Mouse (Mus musculus) adrenal gland, postnatal 14 days (tissue): Measurements from ENCODE around the gene Abce1. TPM values are rescaled to one million over a fixed set of nuclear protein-coding genes. Genes with fewer than 3 reads are reported as not detected.

Experiments used
- DNase-seq: peaks from one replicate; pipeline ENCODE4 v3.0.0; 2021; ENCODE audit warnings: mixed read lengths
- total RNA-seq: library from RNA; stranded (reverse); gene quantifications from 2 replicates; pipeline ENCODE4 v1.2.3, GENCODE M21; 2021

Abce1 gene
- total RNA-seq, 1 experiment from 2014 or later: 83.7 TPM

DNA sequence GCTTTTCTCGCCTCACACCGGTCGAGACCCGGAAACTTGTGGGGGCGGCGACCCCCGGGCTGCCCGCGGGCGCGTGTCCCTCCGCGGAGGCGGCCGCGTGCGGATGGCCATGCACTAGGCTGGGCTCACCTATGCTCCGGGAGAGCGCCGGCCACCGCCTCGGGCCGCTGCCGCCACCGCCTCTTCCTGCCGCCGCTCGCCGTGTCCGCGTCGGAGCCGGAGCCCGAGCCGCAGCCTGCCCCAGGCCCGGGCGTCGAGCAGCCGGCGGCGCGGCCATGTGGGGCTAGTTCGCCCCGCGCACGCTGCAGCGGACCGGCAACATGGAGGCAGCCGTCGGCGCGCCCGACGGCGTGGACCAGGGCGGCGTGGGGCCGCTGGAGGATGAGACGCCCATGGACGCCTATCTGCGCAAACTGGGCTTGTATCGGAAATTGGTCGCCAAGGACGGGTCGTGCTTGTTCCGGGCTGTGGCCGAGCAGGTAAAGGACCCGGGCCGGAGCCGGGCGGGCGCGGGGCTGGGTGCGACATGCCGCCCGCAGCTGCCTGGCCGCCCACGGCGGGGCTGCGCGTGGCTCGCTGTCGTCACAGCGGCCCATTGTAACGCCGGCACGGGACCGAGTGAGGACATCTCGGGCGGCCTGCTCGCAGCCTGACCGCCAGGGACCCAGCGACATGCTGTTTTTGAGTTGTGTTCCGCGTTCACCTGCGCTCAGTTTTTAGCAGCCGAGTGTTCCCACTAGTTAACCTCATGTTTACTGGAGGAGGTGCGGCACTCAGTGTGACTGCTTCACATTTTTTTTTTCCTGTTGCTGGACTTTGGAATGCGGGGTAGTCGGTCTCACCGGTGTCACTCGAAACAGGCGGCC lies 71.7 kb downstream of the Abce1 start, which contains the start of gene Otud4:
TSS of gene Otud4 (plus strand) at position 33 of the 866 bp plus-strand sequence.
- DNase-seq: peak; percentile 74

DNA sequence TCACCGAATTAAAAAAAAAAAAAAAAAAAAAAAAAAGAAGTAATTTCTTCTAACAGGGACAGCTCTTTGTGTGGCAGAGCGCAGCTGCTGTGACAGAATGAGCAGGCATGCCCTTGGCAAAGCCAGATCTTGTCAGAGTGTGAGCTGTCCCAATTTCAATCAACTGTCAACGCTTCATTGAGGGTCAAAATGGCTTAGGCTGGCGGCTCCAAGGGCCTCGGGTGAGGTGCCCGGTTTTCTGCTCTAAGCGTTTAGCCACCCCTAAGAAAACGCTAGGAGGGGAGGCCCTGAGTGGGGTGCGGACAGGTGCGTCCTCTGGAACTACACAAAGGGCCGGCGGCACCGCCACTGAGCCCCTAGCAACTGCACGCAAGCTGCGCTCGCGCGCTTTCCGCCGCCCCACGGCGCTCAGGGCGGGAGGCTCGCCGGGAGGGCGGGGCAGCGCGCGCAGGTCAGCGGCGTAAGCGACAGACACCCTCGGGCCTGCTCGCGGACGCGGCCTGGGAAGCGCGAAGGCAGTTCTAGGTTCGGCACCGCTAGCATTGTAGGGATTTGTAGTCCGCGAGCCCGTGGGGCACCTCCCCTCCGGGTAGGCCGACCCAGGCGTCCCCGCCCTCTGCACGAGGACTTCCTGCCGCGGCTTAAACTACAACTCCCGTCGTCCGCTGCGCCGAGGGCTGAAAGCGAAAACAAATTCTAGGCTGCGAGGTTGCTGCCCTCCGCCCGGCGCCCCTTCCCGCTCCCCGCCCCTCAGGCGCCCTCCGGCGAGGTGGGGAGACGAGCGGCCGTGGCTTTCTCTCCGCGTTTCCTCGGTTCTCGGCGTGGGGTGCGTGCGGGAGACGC lies 72.6 kb downstream of the Abce1 start:
- DNase-seq: peak; percentile 99

DNA sequence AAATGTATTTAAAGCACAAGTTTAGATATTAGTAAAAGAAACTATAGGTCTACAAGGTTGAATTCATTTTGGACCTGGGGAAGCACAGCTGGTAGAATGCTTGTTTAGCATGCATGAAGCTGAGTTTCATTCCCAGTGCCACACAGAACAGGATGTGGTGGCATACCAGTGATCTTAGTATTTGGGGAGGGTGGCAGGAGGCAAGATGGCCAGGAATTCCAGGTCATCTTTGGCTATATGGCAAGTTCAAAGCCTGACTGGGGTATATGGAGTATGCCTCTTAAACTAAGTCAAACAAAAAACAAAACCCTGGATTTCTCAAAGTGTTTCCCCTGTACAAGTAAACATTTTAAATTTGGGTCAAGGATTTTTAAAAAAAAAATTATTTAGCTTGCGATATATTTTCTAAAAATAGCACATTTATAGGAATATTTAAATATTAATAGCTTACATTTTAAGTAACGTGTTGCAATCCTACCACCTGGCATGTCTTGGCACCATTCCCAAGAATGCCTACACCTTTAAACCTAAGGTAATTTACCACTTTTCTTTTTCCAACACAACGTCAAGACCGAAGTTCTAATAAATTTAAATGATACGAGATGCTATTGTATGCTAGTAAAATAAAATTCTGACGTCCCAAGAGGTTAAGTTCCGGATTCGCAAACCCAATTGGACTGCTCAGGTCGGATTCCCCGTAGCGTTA lies 73.4 kb downstream of the Abce1 start:
- DNase-seq: no peak

DNA sequence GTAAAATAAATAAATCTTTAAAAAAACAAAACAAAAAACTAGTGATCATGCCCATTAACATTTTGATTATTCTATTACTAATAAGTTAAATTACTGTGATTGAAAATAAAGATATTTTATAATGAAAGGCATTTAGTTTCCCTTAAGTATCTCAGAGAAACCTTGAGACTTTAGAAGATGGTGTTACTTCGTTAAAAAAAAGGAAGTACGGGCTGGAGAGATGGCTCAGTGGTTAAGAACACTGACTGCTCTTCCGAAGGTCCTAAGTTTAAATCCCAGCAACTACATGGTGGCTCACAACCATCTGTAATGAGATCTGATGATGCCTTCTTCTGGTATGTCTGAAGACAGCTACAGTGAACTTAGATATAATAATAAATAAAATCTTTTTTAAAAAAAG lies 74.3 kb downstream of the Abce1 start:
- DNase-seq: no peak

DNA sequence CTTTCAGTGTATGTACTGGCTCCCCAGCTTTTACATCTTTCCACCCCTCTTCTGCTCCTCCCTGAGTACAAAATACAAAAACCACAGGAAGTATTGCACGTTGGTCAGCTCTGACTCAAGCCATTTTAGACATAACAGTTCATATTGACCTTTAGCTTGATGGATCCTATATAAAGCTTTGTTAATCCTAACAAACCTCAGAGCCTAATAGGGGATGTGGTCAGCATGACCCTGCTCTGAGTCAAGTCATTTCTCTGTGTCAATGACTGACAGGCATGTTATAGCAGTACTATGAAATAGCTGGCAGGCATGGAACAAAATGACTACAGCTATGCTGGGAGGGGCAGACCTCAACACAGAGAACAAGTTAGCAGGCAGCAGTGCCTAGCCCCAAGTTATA lies 75.4 kb downstream of the Abce1 start:
- DNase-seq: no peak

DNA sequence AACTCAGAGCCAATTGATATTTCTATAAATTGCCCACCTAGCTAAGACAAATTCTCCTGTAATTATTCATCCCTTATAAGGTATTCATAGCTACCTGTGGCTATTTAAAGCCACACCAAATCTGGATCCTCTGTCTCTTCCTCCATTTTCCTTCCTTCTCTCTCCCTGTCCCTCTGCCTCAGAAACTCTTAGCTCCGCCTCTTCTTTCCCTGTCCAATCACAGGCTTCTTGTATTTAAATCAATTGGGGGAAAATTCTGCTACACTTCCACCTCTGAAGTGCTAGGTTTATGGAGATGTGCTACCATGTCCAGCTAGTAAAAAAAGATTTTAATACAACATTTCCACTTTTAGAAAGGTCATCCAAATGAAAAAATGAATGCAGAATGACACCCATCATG lies 76.0 kb downstream of the Abce1 start:
- DNase-seq: no peak

Other genes starting within 250 kb of the Abce1 start
- 47.6 and 50.4 TPM in 2 replicates for gene Otud4, start 72.1 kb downstream of the Abce1 start, total RNA-seq
- gene Anapc10, start 80 bp upstream of the Abce1 start, total RNA-seq: 12.9 and 14.4 TPM in 2 replicates